Mouse (Mus musculus): ENCODE data around the gene Myb.

GRCm38 (mm10) chr10:21162124-21162523 is 1.3 kb upstream of the Myb start:
- no peak for TF ChIP-seq JUND (conservative IDR thresholded peaks at IDR 0.05; ENCODE audit: low read depth, low read length)
- TF ChIP-seq E2F4 (IDR thresholded peaks at IDR 0.05; ENCODE audit: insufficient replicate concordance, low read depth, low read length) = no peak
- TF ChIP-seq POLR2AphosphoS2 (IDR thresholded peaks at IDR 0.05; ENCODE audit: low read depth, low read length) = no peak
